Mouse (Mus musculus) heart, embryonic 10.5 days (tissue): ENCODE measurements around the gene Vwce. TPM values are rescaled to one million over a fixed set of nuclear protein-coding genes. Genes with fewer than 3 reads are reported as not detected.
A peak's percentile ranks its signal among the peaks of the same experiment; 100 is the strongest.

Experiments
- DNase-seq: peaks from one replicate; pipeline ENCODE4 v3.0.0-alpha.2; 2017; ENCODE audit warnings: low spot score
- H3K27ac ChIP-seq: fragments of 300-500 bp; sonication (generic); 2 replicates; pipeline ENCODE4 v1.5.1; 2016; ENCODE audit warnings: mild to moderate bottlenecking
- H3K27me3 ChIP-seq: fragments of 300-500 bp; sonication (generic); 2 replicates; pipeline ENCODE4 v1.6.1; 2016; ENCODE audit warnings: mild to moderate bottlenecking; ENCODE audit not compliant: poor library complexity, insufficient read depth, severe bottlenecking
- H3K36me3 ChIP-seq: fragments of 300-500 bp; sonication (generic); 2 replicates; pipeline ENCODE4 v1.6.1; 2016; ENCODE audit warnings: mild to moderate bottlenecking, moderate library complexity
- H3K4me1 ChIP-seq: fragments of 300-500 bp; sonication (generic); 2 replicates; pipeline ENCODE4 v1.6.1; 2016; ENCODE audit warnings: mild to moderate bottlenecking
- H3K4me3 ChIP-seq: fragments of 300-500 bp; sonication (generic); 2 replicates; pipeline ENCODE4 v1.5.1; 2016; ENCODE audit warnings: mild to moderate bottlenecking, moderate library complexity
- H3K9me3 ChIP-seq: fragments of 300-500 bp; sonication (generic); 2 replicates; pipeline ENCODE4 v1.6.1; 2016; ENCODE audit warnings: mild to moderate bottlenecking, moderate library complexity
- WGBS: fragments of 180-500 bp; shearing (Covaris S2); methylation state at CpG from one replicate; pipeline ENCODE4 v1.1.7; 2016; 5-methylcytosine and 5-hydroxymethylcytosine counted together
- polyA plus RNA-seq: library from polyadenylated mRNA; unstranded; fragments of >200 nt; fragmentation: Nextera tagmentation; extraction: Ambion mirVana; gene quantifications from 2 replicates; pipeline ENCODE4 v1.2.1, GENCODE M21; 2016

Vwce gene
- 0.81 and 3.0 TPM in 2 replicates for polyA plus RNA-seq

GRCm38 (mm10) chr19:10634106-10634871 is at the start of gene Vwce:
Gene Vwce (plus strand): TSS chr19:10634213.
- 2% methylated on average over 32 of the region's 32 CpGs for WGBS

GRCm38 (mm10) chr19:10585112-10585511 is 48.9 kb upstream of the Vwce start:
- H3K4me3 ChIP-seq = no peak overlapping the region
- no peaks in the 10 kb centered on the region for H3K27me3 ChIP-seq
- H3K9me3 ChIP-seq = no peaks in the 10 kb centered on the region
- no peaks in the 10 kb centered on the region for H3K4me1 ChIP-seq
- H3K27ac ChIP-seq = no peak overlapping the region
- peaks cover 22% of the 10 kb centered on the region for H3K36me3 ChIP-seq
- DNase-seq = no peak
- 91% methylated on average over 8 of the region's 8 CpGs for WGBS

More at GRCm38 (mm10) chr19:10634106-10634871, at the start of gene Vwce:
- H3K27ac ChIP-seq = peak within 1 kb of the TSS; percentile 76
- H3K36me3 ChIP-seq = peaks cover 27% of the 10 kb centered on the region
- DNase-seq = peak; percentile 88
- H3K4me1 ChIP-seq = peaks cover 23% of the 10 kb centered on the region
- H3K4me3 ChIP-seq = peak within 1 kb of the TSS; percentile 61
- H3K27me3 ChIP-seq = peaks cover 15% of the 10 kb centered on the region; the same call in 1 of the 2 replicates
- H3K9me3 ChIP-seq = no peaks in the 10 kb centered on the region

- Histone ChIP-seq H3K36me3 (peaks cover 27% of the 10 kb centered on the region), H3K27me3 (no peaks in the 10 kb centered on the region), H3K9me3 (no peaks in the 10 kb centered on the region), H3K4me3 (no peak overlapping the region), H3K27ac (no peak overlapping the region), H3K4me1 (no peaks in the 10 kb centered on the region)
- 85% methylated on average over 8 of the region's 8 CpGs for WGBS
- DNase-seq = no peak
Observed at GRCm38 (mm10) chr19:10587231-10587630, 46.8 kb upstream of the Vwce start.

- Histone ChIP-seq H3K4me1 (no peaks in the 10 kb centered on the region), H3K4me3 (no peak overlapping the region), H3K27ac (no peak overlapping the region), H3K9me3 (no peaks in the 10 kb centered on the region), H3K27me3 (no peaks in the 10 kb centered on the region), H3K36me3 (peaks cover 35% of the 10 kb centered on the region; the same call in 1 of the 2 replicates)
- 66% methylated on average over 5 of the region's 5 CpGs for WGBS
- DNase-seq = no peak
Observed at GRCm38 (mm10) chr19:10589127-10589857, 44.7 kb upstream of the Vwce start.

- H3K36me3 ChIP-seq = peaks cover 41% of the 10 kb centered on the region; the same call in 1 of the 2 replicates
- WGBS = 73% methylated on average over 3 of the region's 3 CpGs
Observed at GRCm38 (mm10) chr19:10590301-10590700, 43.7 kb upstream of the Vwce start.

GRCm38 (mm10) chr19:10591659-10592377 is 42.2 kb upstream of the Vwce start:
- no peaks in the 10 kb centered on the region for H3K4me1 ChIP-seq
- no peak overlapping the region for H3K4me3 ChIP-seq
- H3K9me3 ChIP-seq = no peaks in the 10 kb centered on the region
- H3K27me3 ChIP-seq = no peaks in the 10 kb centered on the region
- 90% methylated on average over 6 of the region's 6 CpGs for WGBS
- H3K27ac ChIP-seq = no peak overlapping the region
- no peak for DNase-seq
- H3K36me3 ChIP-seq = peaks cover 52% of the 10 kb centered on the region; the same call in 1 of the 2 replicates

More at GRCm38 (mm10) chr19:10590301-10590700, 43.7 kb upstream of the Vwce start:
- H3K4me3 ChIP-seq = no peak overlapping the region
- no peaks in the 10 kb centered on the region for H3K27me3 ChIP-seq
- H3K4me1 ChIP-seq = no peaks in the 10 kb centered on the region
- no peak overlapping the region for H3K27ac ChIP-seq
- H3K9me3 ChIP-seq = no peaks in the 10 kb centered on the region
- DNase-seq = no peak

GRCm38 (mm10) chr19:10598188-10598587 is 35.8 kb upstream of the Vwce start:
- Histone ChIP-seq H3K9me3 (no peaks in the 10 kb centered on the region), H3K4me3 (no peak overlapping the region), H3K27me3 (no peaks in the 10 kb centered on the region), H3K27ac (no peak overlapping the region), H3K4me1 (peaks cover 10% of the 10 kb centered on the region), H3K36me3 (peaks cover 53% of the 10 kb centered on the region)
- no peak for DNase-seq
- WGBS = 41% methylated on average over 3 of the region's 3 CpGs

GRCm38 (mm10) chr19:10599648-10600047 is 34.4 kb upstream of the Vwce start:
- 89% methylated on average over 2 of the region's 2 CpGs for WGBS
- H3K36me3 ChIP-seq = peaks cover 43% of the 10 kb centered on the region
- no peak overlapping the region for H3K4me3 ChIP-seq

GRCm38 (mm10) chr19:10602247-10602769 is 31.7 kb upstream of the Vwce start:
- no peak for DNase-seq
- peaks cover 30% of the 10 kb centered on the region for H3K36me3 ChIP-seq
- no peaks in the 10 kb centered on the region for H3K27me3 ChIP-seq
- peak overlapping the region; percentile 45 for H3K4me3 ChIP-seq
- 20% methylated on average over 6 of the region's 6 CpGs for WGBS
- H3K4me1 ChIP-seq = peaks cover 35% of the 10 kb centered on the region
- H3K9me3 ChIP-seq = no peaks in the 10 kb centered on the region
- H3K27ac ChIP-seq = peak overlapping the region; percentile 97

More at GRCm38 (mm10) chr19:10599648-10600047, 34.4 kb upstream of the Vwce start:
- Histone ChIP-seq H3K27me3 (no peaks in the 10 kb centered on the region), H3K27ac (no peak overlapping the region), H3K4me1 (peaks cover 21% of the 10 kb centered on the region), H3K9me3 (no peaks in the 10 kb centered on the region)
- DNase-seq = no peak

- Histone ChIP-seq H3K4me3 (peak overlapping the region; percentile 45), H3K9me3 (no peaks in the 10 kb centered on the region), H3K36me3 (peaks cover 35% of the 10 kb centered on the region), H3K27ac (peak overlapping the region; percentile 97), H3K4me1 (peaks cover 35% of the 10 kb centered on the region), H3K27me3 (no peaks in the 10 kb centered on the region)
- DNase-seq = peak; percentile 93
- WGBS = 4% methylated on average over 9 of the region's 9 CpGs
Observed at GRCm38 (mm10) chr19:10602787-10603186, 31.2 kb upstream of the Vwce start.

- H3K27ac ChIP-seq = peak overlapping the region; percentile 97
- no peaks in the 10 kb centered on the region for H3K9me3 ChIP-seq
- no peaks in the 10 kb centered on the region for H3K27me3 ChIP-seq
- no peak overlapping the region for H3K4me3 ChIP-seq
- no peak for DNase-seq
- peaks cover 41% of the 10 kb centered on the region for H3K36me3 ChIP-seq
- 84% methylated on average over 18 of the region's 18 CpGs for WGBS
- H3K4me1 ChIP-seq = peaks cover 35% of the 10 kb centered on the region
Observed at GRCm38 (mm10) chr19:10603660-10604523, 30.1 kb upstream of the Vwce start.

- Histone ChIP-seq H3K36me3 (peaks cover 41% of the 10 kb centered on the region), H3K9me3 (no peaks in the 10 kb centered on the region), H3K27me3 (no peaks in the 10 kb centered on the region), H3K4me3 (peak overlapping the region; percentile 93), H3K4me1 (peaks cover 35% of the 10 kb centered on the region), H3K27ac (peak overlapping the region; percentile 97)
- DNase-seq = no peak
- WGBS = 60% methylated on average over 3 of the region's 3 CpGs
Observed at GRCm38 (mm10) chr19:10604534-10604933, 29.5 kb upstream of the Vwce start.
